Mouse (Mus musculus): ENCODE data around the gene Rab35.

The Rab35 gene

GRCm38 (mm10) chr5:115666366-115667065, 34.8 kb downstream of the Rab35 start:
- CTCF ChIA-PET: interaction anchor here in 1 of 4 experiments (0.6 kb wide), 1 partner anchor 614 kb away, joined by 3 read pairs; no protein-coding TSS in a partner anchor
- POLR2A ChIA-PET: interaction anchor here in 1 of 4 experiments (0.6 to 1.0 kb wide), 2 partner anchors 13 to 33 kb away, joined by 3 to 4 read pairs; no protein-coding TSS in a partner anchor

- ChIA-PET CTCF (no interaction called here), POLR2A (interaction anchor here in 1 of 4 experiments (1.2 to 1.5 kb wide), 2 partner anchors 13 to 176 kb away, joined by 3 to 4 read pairs; no protein-coding TSS in a partner anchor)
Observed at GRCm38 (mm10) chr5:115667210-115667609, 35.5 kb downstream of the Rab35 start.

- POLR2A ChIA-PET: interaction anchor here in 3 of 4 experiments (0.5 to 1.5 kb wide), 7 partner anchors 13 to 270 kb away, joined by 3 to 4 read pairs (median 3); no protein-coding TSS in a partner anchor
- CTCF ChIA-PET: interaction anchor here in 2 of 4 experiments (0.6 kb wide), 2 partner anchors 15 to 65 kb away, joined by 3 to 4 read pairs; no protein-coding TSS in a partner anchor
Observed at GRCm38 (mm10) chr5:115667894-115668293, 36.2 kb downstream of the Rab35 start.

- ChIA-PET CTCF (no interaction called here), POLR2A (interaction anchor here in 1 of 4 experiments (1.5 kb wide), 1 partner anchor 14 kb away, joined by 4 read pairs; no protein-coding TSS in a partner anchor)
Observed at GRCm38 (mm10) chr5:115668986-115669385, 37.3 kb downstream of the Rab35 start.

- CTCF ChIA-PET: no interaction called here
Observed at GRCm38 (mm10) chr5:115669974-115670373, 38.3 kb downstream of the Rab35 start.

GRCm38 (mm10) chr5:115670406-115670805, 38.7 kb downstream of the Rab35 start:
- ChIA-PET POLR2A (interaction anchor here in 3 of 4 experiments (0.6 to 0.7 kb wide), 3 partner anchors 178 to 563 kb away, joined by 3 to 5 read pairs (median 4); no protein-coding TSS in a partner anchor), CTCF (no interaction called here)

More at GRCm38 (mm10) chr5:115669974-115670373, 38.3 kb downstream of the Rab35 start:
- POLR2A ChIA-PET: interaction anchor here in 3 of 4 experiments (0.5 to 0.7 kb wide), 4 partner anchors 139 to 563 kb away, joined by 3 to 5 read pairs (median 4); no protein-coding TSS in a partner anchor

- ChIA-PET POLR2A (no interaction called here), CTCF (no interaction called here)
Observed at GRCm38 (mm10) chr5:115671846-115672245, 40.1 kb downstream of the Rab35 start.

- CTCF ChIA-PET: interaction anchor here in 1 of 4 experiments (0.7 kb wide), 1 partner anchor 422 kb away, joined by 3 read pairs; no protein-coding TSS in a partner anchor
- POLR2A ChIA-PET: interaction anchor here in 2 of 4 experiments (0.6 to 1.0 kb wide), 5 partner anchors 11 to 788 kb away, joined by 3 to 7 read pairs (median 4); no protein-coding TSS in a partner anchor
Observed at GRCm38 (mm10) chr5:115685126-115685525, 53.4 kb downstream of the Rab35 start.

- ChIA-PET POLR2A (no interaction called here), CTCF (interaction anchor here in 1 of 4 experiments (0.7 to 1.1 kb wide), 2 partner anchors 124 to 148 kb away, joined by 3 to 4 read pairs; no protein-coding TSS in a partner anchor)
Observed at GRCm38 (mm10) chr5:115686716-115687115, 55.0 kb downstream of the Rab35 start.

GRCm38 (mm10) chr5:115693271-115693670, 61.6 kb downstream of the Rab35 start:
- ChIA-PET POLR2A (interaction anchor here in 1 of 4 experiments (0.7 to 1.1 kb wide), 2 partner anchors 12 to 162 kb away, joined by 3 to 5 read pairs; no protein-coding TSS in a partner anchor), CTCF (interaction anchor here in 1 of 4 experiments (0.6 kb wide), 1 partner anchor 48 kb away, joined by 3 read pairs; no protein-coding TSS in a partner anchor)

- ChIA-PET CTCF (interaction anchor here in 2 of 4 experiments (0.5 to 0.6 kb wide), 2 partner anchors 41 to 437 kb away, joined by 3 read pairs; no protein-coding TSS in a partner anchor), POLR2A (interaction anchor here in 3 of 4 experiments (0.6 to 1.3 kb wide), 9 partner anchors 8 to 1130 kb away, joined by 3 to 7 read pairs (median 4); no protein-coding TSS in a partner anchor)
Observed at GRCm38 (mm10) chr5:115695191-115695770, 63.6 kb downstream of the Rab35 start.

GRCm38 (mm10) chr5:115696811-115697210, 65.1 kb downstream of the Rab35 start:
- ChIA-PET CTCF (no interaction called here), POLR2A (interaction anchor here in 2 of 4 experiments (0.6 to 1.3 kb wide), 4 partner anchors 12 to 749 kb away, joined by 3 read pairs; no protein-coding TSS in a partner anchor)

Data from embryonic stem cell, embryonic (primary cell).